Mouse (Mus musculus): ENCODE results near the gene Pdzd2. TPM values are rescaled to one million over a fixed set of nuclear protein-coding genes. Genes with fewer than 3 reads are reported as not detected.

Gene Pdzd2
- polyA plus RNA-seq, 1 experiment from 2014 or later, result 9.1 TPM

- WGBS, result 63% methylated on average over 7 of the region's 7 CpGs
- no peak for ATAC-seq (replicated peaks; ENCODE audit: low FRiP score)
Measured at GRCm38 (mm10) chr15:12697741-12698140, 42.0 kb downstream of the Pdzd2 start.

GRCm38 (mm10) chr15:12696889-12697288 is 42.8 kb downstream of the Pdzd2 start:
- Histone ChIP-seq H3K36me3 (ENCODE audit: control insufficient read depth, insufficient read depth, low read length) (no peaks in the 10 kb centered on the region), H3K9me3 (ENCODE audit: control insufficient read depth, low read length) (no peaks in the 10 kb centered on the region), H3K27me3 (replicated peaks; ENCODE audit: control insufficient read depth, insufficient read depth, low read length) (no peaks in the 10 kb centered on the region), H3K4me3 (ENCODE audit: low read depth, low read length) (no peak overlapping the region), H3K27ac (ENCODE audit: low read depth, low read length) (no peak overlapping the region), H3K4me2 (no peak overlapping the region), H3K9ac (ENCODE audit: low read depth, low read length) (no peak overlapping the region), H3K4me1 (replicated peaks; ENCODE audit: control insufficient read depth, insufficient read depth, low read length) (no peaks in the 10 kb centered on the region)
- ATAC-seq (replicated peaks; ENCODE audit: low FRiP score) (no peak), DNase-seq (ENCODE audit: low spot score) (no peak)
- 85% methylated on average over 8 of the region's 8 CpGs for WGBS

More at GRCm38 (mm10) chr15:12697741-12698140, 42.0 kb downstream of the Pdzd2 start:
- H3K9ac ChIP-seq (ENCODE audit: low read depth, low read length), result no peak overlapping the region
- H3K4me3 ChIP-seq (ENCODE audit: low read depth, low read length), result no peak overlapping the region
- no peak for DNase-seq (ENCODE audit: low spot score)
- no peaks in the 10 kb centered on the region for H3K4me1 ChIP-seq (replicated peaks; ENCODE audit: control insufficient read depth, insufficient read depth, low read length)
- H3K36me3 ChIP-seq (ENCODE audit: control insufficient read depth, insufficient read depth, low read length), result no peaks in the 10 kb centered on the region
- no peaks in the 10 kb centered on the region for H3K9me3 ChIP-seq (ENCODE audit: control insufficient read depth, low read length)
- no peaks in the 10 kb centered on the region for H3K27me3 ChIP-seq (replicated peaks; ENCODE audit: control insufficient read depth, insufficient read depth, low read length)
- no peak overlapping the region for H3K4me2 ChIP-seq
- H3K27ac ChIP-seq (ENCODE audit: low read depth, low read length), result no peak overlapping the region

- WGBS, result 77% methylated on average over 7 of the region's 7 CpGs
- DNase-seq (ENCODE audit: low spot score), result no peak
- no peak for ATAC-seq (replicated peaks; ENCODE audit: low FRiP score)
Measured at GRCm38 (mm10) chr15:12689716-12690381, 49.9 kb downstream of the Pdzd2 start.

GRCm38 (mm10) chr15:12682549-12682948 is 57.2 kb downstream of the Pdzd2 start:
- Histone ChIP-seq H3K4me2 (no peak overlapping the region), H3K9me3 (ENCODE audit: control insufficient read depth, low read length) (no peaks in the 10 kb centered on the region), H3K27me3 (replicated peaks; ENCODE audit: control insufficient read depth, insufficient read depth, low read length) (no peaks in the 10 kb centered on the region), H3K9ac (ENCODE audit: low read depth, low read length) (no peak overlapping the region), H3K36me3 (ENCODE audit: control insufficient read depth, insufficient read depth, low read length) (no peaks in the 10 kb centered on the region), H3K4me3 (ENCODE audit: low read depth, low read length) (no peak overlapping the region), H3K4me1 (replicated peaks; ENCODE audit: control insufficient read depth, insufficient read depth, low read length) (no peaks in the 10 kb centered on the region), H3K27ac (ENCODE audit: low read depth, low read length) (no peak overlapping the region)
- DNase-seq (ENCODE audit: low spot score) (no peak), ATAC-seq (replicated peaks; ENCODE audit: low FRiP score) (no peak)
- WGBS, result 60% methylated on average over 9 of the region's 9 CpGs

More at GRCm38 (mm10) chr15:12689716-12690381, 49.9 kb downstream of the Pdzd2 start:
- no peak overlapping the region for H3K9ac ChIP-seq (ENCODE audit: low read depth, low read length)
- H3K4me1 ChIP-seq (replicated peaks; ENCODE audit: control insufficient read depth, insufficient read depth, low read length), result no peaks in the 10 kb centered on the region
- H3K27ac ChIP-seq (ENCODE audit: low read depth, low read length), result no peak overlapping the region
- H3K9me3 ChIP-seq (ENCODE audit: control insufficient read depth, low read length), result no peaks in the 10 kb centered on the region
- no peak overlapping the region for H3K4me3 ChIP-seq (ENCODE audit: low read depth, low read length)
- no peaks in the 10 kb centered on the region for H3K36me3 ChIP-seq (ENCODE audit: control insufficient read depth, insufficient read depth, low read length)
- no peak overlapping the region for H3K4me2 ChIP-seq
- H3K27me3 ChIP-seq (replicated peaks; ENCODE audit: control insufficient read depth, insufficient read depth, low read length), result no peaks in the 10 kb centered on the region

- no peaks in the 10 kb centered on the region for H3K4me1 ChIP-seq (replicated peaks; ENCODE audit: control insufficient read depth, insufficient read depth, low read length)
- H3K36me3 ChIP-seq (ENCODE audit: control insufficient read depth, insufficient read depth, low read length), result no peaks in the 10 kb centered on the region
- no peak overlapping the region for H3K4me3 ChIP-seq (ENCODE audit: low read depth, low read length)
- no peak overlapping the region for H3K9ac ChIP-seq (ENCODE audit: low read depth, low read length)
- DNase-seq (ENCODE audit: low spot score) (no peak), ATAC-seq (replicated peaks; ENCODE audit: low FRiP score) (0 out of 2 replicates have a peak, but pooled peaks have one; percentile 18)
- H3K9me3 ChIP-seq (ENCODE audit: control insufficient read depth, low read length), result no peaks in the 10 kb centered on the region
- no peak overlapping the region for H3K4me2 ChIP-seq
- no peaks in the 10 kb centered on the region for H3K27me3 ChIP-seq (replicated peaks; ENCODE audit: control insufficient read depth, insufficient read depth, low read length)
- H3K27ac ChIP-seq (ENCODE audit: low read depth, low read length), result no peak overlapping the region
- WGBS, result 74% methylated on average over 2 of the region's 2 CpGs
Measured at GRCm38 (mm10) chr15:12681891-12682290, 57.8 kb downstream of the Pdzd2 start.

- Histone ChIP-seq H3K4me2 (no peak overlapping the region), H3K9ac (ENCODE audit: low read depth, low read length) (no peak overlapping the region), H3K27me3 (replicated peaks; ENCODE audit: control insufficient read depth, insufficient read depth, low read length) (no peaks in the 10 kb centered on the region), H3K27ac (ENCODE audit: low read depth, low read length) (no peak overlapping the region), H3K36me3 (ENCODE audit: control insufficient read depth, insufficient read depth, low read length) (no peaks in the 10 kb centered on the region), H3K4me1 (replicated peaks; ENCODE audit: control insufficient read depth, insufficient read depth, low read length) (no peaks in the 10 kb centered on the region), H3K9me3 (ENCODE audit: control insufficient read depth, low read length) (no peaks in the 10 kb centered on the region), H3K4me3 (ENCODE audit: low read depth, low read length) (no peak overlapping the region)
- DNase-seq (ENCODE audit: low spot score), result no peak
- ATAC-seq (replicated peaks; ENCODE audit: low FRiP score), result no peak
- 50% methylated on average over 7 of the region's 7 CpGs for WGBS
Measured at GRCm38 (mm10) chr15:12680750-12681149, 59.0 kb downstream of the Pdzd2 start.

GRCm38 (mm10) chr15:12679996-12680395 is 59.7 kb downstream of the Pdzd2 start:
- Histone ChIP-seq H3K4me1 (replicated peaks; ENCODE audit: control insufficient read depth, insufficient read depth, low read length) (no peaks in the 10 kb centered on the region), H3K27me3 (replicated peaks; ENCODE audit: control insufficient read depth, insufficient read depth, low read length) (no peaks in the 10 kb centered on the region), H3K4me3 (ENCODE audit: low read depth, low read length) (no peak overlapping the region), H3K36me3 (ENCODE audit: control insufficient read depth, insufficient read depth, low read length) (no peaks in the 10 kb centered on the region), H3K4me2 (no peak overlapping the region), H3K9me3 (ENCODE audit: control insufficient read depth, low read length) (no peaks in the 10 kb centered on the region), H3K27ac (ENCODE audit: low read depth, low read length) (no peak overlapping the region), H3K9ac (ENCODE audit: low read depth, low read length) (no peak overlapping the region)
- 86% methylated on average over 6 of the region's 6 CpGs for WGBS
- DNase-seq (ENCODE audit: low spot score) (no peak), ATAC-seq (replicated peaks; ENCODE audit: low FRiP score) (no peak)

- H3K9me3 ChIP-seq (ENCODE audit: control insufficient read depth, low read length), result no peaks in the 10 kb centered on the region
- no peak overlapping the region for H3K9ac ChIP-seq (ENCODE audit: low read depth, low read length)
- H3K4me1 ChIP-seq (replicated peaks; ENCODE audit: control insufficient read depth, insufficient read depth, low read length), result no peaks in the 10 kb centered on the region
- no peaks in the 10 kb centered on the region for H3K27me3 ChIP-seq (replicated peaks; ENCODE audit: control insufficient read depth, insufficient read depth, low read length)
- WGBS, result 64% methylated on average over 2 of the region's 2 CpGs
- no peak for ATAC-seq (replicated peaks; ENCODE audit: low FRiP score)
- H3K4me3 ChIP-seq (ENCODE audit: low read depth, low read length), result no peak overlapping the region
- no peaks in the 10 kb centered on the region for H3K36me3 ChIP-seq (ENCODE audit: control insufficient read depth, insufficient read depth, low read length)
- H3K4me2 ChIP-seq, result no peak overlapping the region
- no peak for DNase-seq (ENCODE audit: low spot score)
- H3K27ac ChIP-seq (ENCODE audit: low read depth, low read length), result no peak overlapping the region
Measured at GRCm38 (mm10) chr15:12678540-12679112, 61.1 kb downstream of the Pdzd2 start.

GRCm38 (mm10) chr15:12675366-12675765 is 64.4 kb downstream of the Pdzd2 start:
- no peak overlapping the region for H3K9ac ChIP-seq (ENCODE audit: low read depth, low read length)
- DNase-seq (ENCODE audit: low spot score), result no peak
- WGBS, result 76% methylated on average over 3 of the region's 3 CpGs
- H3K4me3 ChIP-seq (ENCODE audit: low read depth, low read length), result no peak overlapping the region
- no peak overlapping the region for H3K4me2 ChIP-seq
- H3K27ac ChIP-seq (ENCODE audit: low read depth, low read length), result no peak overlapping the region
- no peak for ATAC-seq (replicated peaks; ENCODE audit: low FRiP score)
- no peaks in the 10 kb centered on the region for H3K27me3 ChIP-seq (replicated peaks; ENCODE audit: control insufficient read depth, insufficient read depth, low read length)
- no peaks in the 10 kb centered on the region for H3K9me3 ChIP-seq (ENCODE audit: control insufficient read depth, low read length)
- no peaks in the 10 kb centered on the region for H3K4me1 ChIP-seq (replicated peaks; ENCODE audit: control insufficient read depth, insufficient read depth, low read length)
- H3K36me3 ChIP-seq (ENCODE audit: control insufficient read depth, insufficient read depth, low read length), result no peaks in the 10 kb centered on the region

All from liver, embryonic 11.5 days (tissue).